Mouse (Mus musculus): ENCODE measurements around the gene Wdr70.

The Wdr70 gene

GRCm38 (mm10) chr15:7934105-7934504 is 164.9 kb downstream of the Wdr70 start:
- no peak for DNase-seq (ENCODE audit: low spot score)

- DNase-seq (ENCODE audit: low spot score), result peak; percentile 44
Observed at GRCm38 (mm10) chr15:7931605-7932008, 167.4 kb downstream of the Wdr70 start.

- no peak for DNase-seq (ENCODE audit: low spot score)
Observed at GRCm38 (mm10) chr15:7925382-7925781, 173.6 kb downstream of the Wdr70 start.

GRCm38 (mm10) chr15:7923281-7923680 is 175.7 kb downstream of the Wdr70 start:
- no peak for DNase-seq (ENCODE audit: low spot score)

- peak; percentile 20 for DNase-seq (ENCODE audit: low spot score)
Observed at GRCm38 (mm10) chr15:7922291-7923037, 176.5 kb downstream of the Wdr70 start.

GRCm38 (mm10) chr15:7921124-7921523 is 177.9 kb downstream of the Wdr70 start:
- DNase-seq (ENCODE audit: low spot score), result no peak

- no peak for DNase-seq (ENCODE audit: low spot score)
Observed at GRCm38 (mm10) chr15:7906491-7907035, 192.4 kb downstream of the Wdr70 start.

- DNase-seq (ENCODE audit: low spot score), result no peak
Observed at GRCm38 (mm10) chr15:7899286-7899685, 199.7 kb downstream of the Wdr70 start.

- no peak for DNase-seq (ENCODE audit: low spot score)
Observed at GRCm38 (mm10) chr15:7891547-7892282, 207.3 kb downstream of the Wdr70 start.

- DNase-seq (ENCODE audit: low spot score), result no peak
Observed at GRCm38 (mm10) chr15:7890286-7890685, 208.7 kb downstream of the Wdr70 start.

- DNase-seq (ENCODE audit: low spot score), result no peak
Observed at GRCm38 (mm10) chr15:7889362-7889674, 209.7 kb downstream of the Wdr70 start.

- no peak for DNase-seq (ENCODE audit: low spot score)
Observed at GRCm38 (mm10) chr15:7888617-7889361, 210.2 kb downstream of the Wdr70 start.

GRCm38 (mm10) chr15:7886591-7886990 is 212.4 kb downstream of the Wdr70 start:
- DNase-seq (ENCODE audit: low spot score), result no peak

- DNase-seq (ENCODE audit: low spot score), result no peak
Observed at GRCm38 (mm10) chr15:7885106-7885505, 213.9 kb downstream of the Wdr70 start.

- DNase-seq (ENCODE audit: low spot score), result no peak
Observed at GRCm38 (mm10) chr15:7884181-7884580, 214.8 kb downstream of the Wdr70 start.

GRCm38 (mm10) chr15:7879956-7880355 is 219.1 kb downstream of the Wdr70 start:
- DNase-seq (ENCODE audit: low spot score), result no peak

- no peak for DNase-seq (ENCODE audit: low spot score)
Observed at GRCm38 (mm10) chr15:7878861-7879260, 220.1 kb downstream of the Wdr70 start.

GRCm38 (mm10) chr15:7877560-7878467 is 221.2 kb downstream of the Wdr70 start:
- DNase-seq (ENCODE audit: low spot score), result no peak

- no peak for DNase-seq (ENCODE audit: low spot score)
Observed at GRCm38 (mm10) chr15:7875879-7876278, 223.1 kb downstream of the Wdr70 start.

- DNase-seq (ENCODE audit: low spot score), result no peak
Observed at GRCm38 (mm10) chr15:7872473-7872872, 226.5 kb downstream of the Wdr70 start.

GRCm38 (mm10) chr15:7865305-7865704 is 233.7 kb downstream of the Wdr70 start:
- no peak for DNase-seq (ENCODE audit: low spot score)

- no peak for DNase-seq (ENCODE audit: low spot score)
Observed at GRCm38 (mm10) chr15:7863328-7863727, 235.7 kb downstream of the Wdr70 start.
